Mouse (Mus musculus) ES-Bruce4 (cell line): ENCODE data around the gene Chka.

Source experiments
- CTCF ChIP-seq: IDR thresholded peaks from one replicate; pipeline ENCODE4 v1.8.1; 2011; ENCODE audit warnings: low read depth, low read length
- EP300 ChIP-seq: IDR thresholded peaks from 2 replicates; pipeline ENCODE4 v1.6.1; 2011; ENCODE audit warnings: low read depth, low read length; ENCODE audit not compliant: insufficient read depth
- POLR2A ChIP-seq: IDR thresholded peaks from one replicate; pipeline ENCODE4 v1.8.1; 2011; ENCODE audit warnings: low read length; ENCODE audit not compliant: insufficient read depth

GRCm38 (mm10) chr19:3850847-3851469 is 615 bp upstream of the Chka start:
- peak; percentile 88 for TF ChIP-seq CTCF
- peak; percentile 82; the same call in 1 of the 2 replicates for TF ChIP-seq EP300
- TF ChIP-seq POLR2A, result no peak
